In the genomic region with DNA sequence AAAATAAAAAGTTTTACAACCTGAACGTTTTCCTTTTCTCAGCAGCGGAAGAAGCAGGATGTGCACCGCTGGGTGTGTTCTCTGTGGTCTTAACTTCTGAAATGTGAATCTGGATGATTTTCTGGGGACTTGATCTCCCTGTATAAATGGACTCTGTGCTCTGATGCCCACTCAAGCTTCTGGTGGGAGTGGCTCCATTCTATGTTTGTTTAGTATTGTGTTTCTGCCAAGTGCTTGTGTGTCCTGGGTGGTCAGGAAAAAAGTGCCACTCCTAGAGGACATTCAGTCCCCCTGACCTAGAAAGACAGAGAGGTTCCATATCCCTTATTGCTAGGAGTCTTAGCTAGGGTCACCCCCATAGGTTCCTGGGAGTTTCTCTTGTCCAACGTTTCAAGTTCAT, we compare ENCODE assay signal across 19 mouse cellular contexts. TPM values are rescaled to one million over a fixed set of nuclear protein-coding genes. Genes with fewer than 3 reads are reported as not detected.
A peak's percentile ranks its signal among the peaks of the same experiment; 100 is the strongest.
DNase-seq lines count a peak whose midpoint lies in the region; ATAC-seq lines count a peak whose summit lies in the region.
"Had no signal": no experiment of that assay in that cellular context is flagged by ENCODE, and none has a peak within 500 bp of the region (broad histone marks: within the 10 kb centered on the region; RNA-seq: fewer than 3 reads in every experiment).

A gene (minus strand): TSS at position 101 of the 400 bp plus-strand sequence.

- no peak for ATAC-seq in intestine, embryonic 14.5 days (replicated peaks; ENCODE audit: low FRiP score, low TSS enrichment, low read depth)
- ATAC-seq in intestine, embryonic 15.5 days, result no peak
- ATAC-seq: activated CD4-positive, CD25-positive, alpha-beta regulatory T cell, adult 4 months; CD4-positive, CD25-positive, alpha-beta regulatory T cell, adult 4 months; Patski had no signal

- no peak within 1 kb of the TSS for H3K9ac ChIP-seq in intestine, embryonic 14.5 days (ENCODE audit: low read length)
- no peak within 1 kb of the TSS for H3K9ac ChIP-seq in intestine, embryonic 15.5 days

- peak; percentile 6 for DNase-seq in intestine, embryonic 14.5 days (ENCODE audit: low spot score)
- DNase-seq: adrenal gland, adult 2 months; adrenal gland, adult 8-10 months; adrenal gland, postnatal 10 days; adrenal gland, postnatal 14 days; adrenal gland, postnatal 25 days; adrenal gland, postnatal 36 days; B cell, adult 2 months; cerebellum, adult 11 months; cerebellum, adult 11-12 months; cerebellum, adult 18-20 months; cerebellum, adult 2 months had no signal

- no peaks in the 10 kb centered on the region for H3K4me1 ChIP-seq in intestine, embryonic 14.5 days (replicated peaks; ENCODE audit: control insufficient read depth, insufficient read depth, low read length)
- H3K4me1 ChIP-seq in intestine, embryonic 15.5 days (replicated peaks), result no peaks in the 10 kb centered on the region

- WGBS in intestine, embryonic 14.5 days, result 84% methylated on average over 4 of the region's 4 CpGs
- 86% methylated on average over 4 of the region's 4 CpGs for WGBS in intestine, embryonic 15.5 days

- H3K9me3 ChIP-seq in intestine, embryonic 14.5 days (ENCODE audit: control insufficient read depth, low read length), result no peaks in the 10 kb centered on the region
- no peaks in the 10 kb centered on the region for H3K9me3 ChIP-seq in intestine, embryonic 15.5 days

- no peaks in the 10 kb centered on the region for H3K36me3 ChIP-seq in intestine, embryonic 14.5 days (ENCODE audit: control insufficient read depth, insufficient read depth, low read length)
- H3K36me3 ChIP-seq in intestine, embryonic 15.5 days, result no peaks in the 10 kb centered on the region
- H3K36me3 ChIP-seq: G1E had no signal

- no peak within 1 kb of the TSS for H3K4me2 ChIP-seq in intestine, embryonic 14.5 days (ENCODE audit: low read length)
- H3K4me2 ChIP-seq in intestine, embryonic 15.5 days (replicated peaks), result no peak within 1 kb of the TSS

- no peak within 1 kb of the TSS for H3K27ac ChIP-seq in intestine, embryonic 14.5 days (ENCODE audit: low read depth)
- H3K27ac ChIP-seq in intestine, embryonic 15.5 days, result no peak within 1 kb of the TSS

- H3K4me3 ChIP-seq in intestine, embryonic 14.5 days (ENCODE audit: low read depth, low read length), result no peak within 1 kb of the TSS
- H3K4me3 ChIP-seq in intestine, embryonic 15.5 days (replicated peaks), result no peak within 1 kb of the TSS

- no peaks in the 10 kb centered on the region for H3K27me3 ChIP-seq in intestine, embryonic 14.5 days (replicated peaks; ENCODE audit: control insufficient read depth, insufficient read depth, low read length)
- no peaks in the 10 kb centered on the region for H3K27me3 ChIP-seq in intestine, embryonic 15.5 days (replicated peaks)
- H3K27me3 ChIP-seq: CH12.LX had no signal

RNA-seq across cellular contexts. Expression of the gene that starts here (rescaled TPM):
- polyA plus RNA-seq in intestine, embryonic 14.5 days (2014; fragmentation: Nextera tagmentation; extraction: Ambion mirVana), result 0.05 and 0.12 TPM in 2 replicates
- 0.04 TPM in 1 of 2 replicates, not detected in the other for polyA plus RNA-seq in intestine, embryonic 15.5 days (2015; fragmentation: Nextera tagmentation; extraction: Ambion mirVana)
- polyA plus RNA-seq: activated CD4-positive, CD25-positive, alpha-beta regulatory T cell, adult 4 months; C2C12; CD4-positive, CD25-positive, alpha-beta regulatory T cell, adult 4 months; G1E; Patski had no signal

Comparison
In these comparisons a context has a peak if more than half of its experiments do, and no peak if none do; other contexts are left out.
1. Peak in DNase-seq in intestine, embryonic 14.5 days; RNA of the gene not detected or under 1 TPM.